Mouse (Mus musculus) heart, embryonic 16.5 days (tissue): ENCODE results near the gene Sox5. TPM values are rescaled to one million over a fixed set of nuclear protein-coding genes. Genes with fewer than 3 reads are reported as not detected.

Experiments used
- ATAC-seq: fragments of 200-750 bp; cut with Nextera tagmentation; replicated peaks from 2 replicates; pipeline ENCODE4 v1.8.0; 2017; ENCODE audit warnings: moderate number of reproducible peaks; ENCODE audit not compliant: insufficient read depth, low FRiP score; ENCODE audit errors: extremely low read depth
- H3K27ac ChIP-seq: fragments of 300-500 bp; sonication (generic); 2 replicates; pipeline ENCODE4 v1.5.1; 2014; ENCODE audit warnings: mild to moderate bottlenecking, low read length, control low read depth, moderate library complexity
- H3K27me3 ChIP-seq: fragments of 300-500 bp; sonication (generic); 2 replicates; pipeline ENCODE4 v1.6.1; 2014; ENCODE audit warnings: low read length, mixed read lengths; ENCODE audit not compliant: control insufficient read depth, insufficient read depth
- H3K36me3 ChIP-seq: fragments of 300-500 bp; sonication (generic); 2 replicates; pipeline ENCODE4 v1.6.1; 2014; ENCODE audit not compliant: control insufficient read depth, insufficient read depth
- H3K4me1 ChIP-seq: fragments of 300-500 bp; sonication (generic); 2 replicates; pipeline ENCODE4 v1.6.1; 2014; ENCODE audit warnings: low read length, mixed read lengths; ENCODE audit not compliant: control insufficient read depth, insufficient read depth
- H3K4me2 ChIP-seq: fragments of 300-500 bp; sonication (generic); 2 replicates; pipeline ENCODE4 v1.6.1; 2014; ENCODE audit warnings: low read depth, mild to moderate bottlenecking, control low read depth, low read length
- H3K4me3 ChIP-seq: fragments of 300-500 bp; sonication (generic); 2 replicates; pipeline ENCODE4 v1.5.1; 2014; ENCODE audit warnings: mild to moderate bottlenecking, control low read depth, low read length
- H3K9ac ChIP-seq: fragments of 300-500 bp; sonication (generic); 2 replicates; pipeline ENCODE4 v1.6.1; 2014; ENCODE audit warnings: low read length, control low read depth
- H3K9me3 ChIP-seq: fragments of 300-500 bp; sonication (generic); replicated peaks from 2 replicates; pipeline ENCODE4 v1.6.1; 2016; ENCODE audit warnings: low read length; ENCODE audit not compliant: control insufficient read depth
- WGBS: fragments of 180-500 bp; shearing (Covaris S2); extraction: QIAGEN DNeasy Blood & Tissue Kit; methylation state at CpG from one replicate; pipeline ENCODE4 v1.1.7; 2014; 5-methylcytosine and 5-hydroxymethylcytosine counted together
- polyA plus RNA-seq: library from polyadenylated mRNA; unstranded; fragments of >200 nt; fragmentation: Nextera tagmentation; extraction: Ambion mirVana; gene quantifications from 2 replicates; pipeline ENCODE4 v1.2.1, GENCODE M21; 2015

Sox5 gene
- polyA plus RNA-seq, 1 experiment from 2014 or later, result 8.8 TPM

- Histone ChIP-seq H3K9ac (no peak overlapping the region), H3K9me3 (no peaks in the 10 kb centered on the region), H3K4me3 (no peak overlapping the region), H3K27me3 (no peaks in the 10 kb centered on the region), H3K27ac (no peak overlapping the region), H3K4me1 (no peaks in the 10 kb centered on the region), H3K36me3 (no peaks in the 10 kb centered on the region), H3K4me2 (no peak overlapping the region)
- ATAC-seq, result no peak
- 81% methylated on average over 5 of the region's 5 CpGs for WGBS
Measured at GRCm38 (mm10) chr6:144176674-144177073, 605.1 kb downstream of the Sox5 start.

GRCm38 (mm10) chr6:144175590-144175989, 606.2 kb downstream of the Sox5 start:
- ATAC-seq, result no peak
- H3K27ac ChIP-seq, result no peak overlapping the region
- H3K4me2 ChIP-seq, result no peak overlapping the region
- no peak overlapping the region for H3K9ac ChIP-seq
- H3K27me3 ChIP-seq, result no peaks in the 10 kb centered on the region
- H3K36me3 ChIP-seq, result no peaks in the 10 kb centered on the region
- no peaks in the 10 kb centered on the region for H3K4me1 ChIP-seq
- H3K9me3 ChIP-seq, result no peaks in the 10 kb centered on the region
- no peak overlapping the region for H3K4me3 ChIP-seq
- WGBS, result 81% methylated on average over 3 of the region's 3 CpGs

GRCm38 (mm10) chr6:144170541-144170940, 611.2 kb downstream of the Sox5 start:
- H3K4me2 ChIP-seq, result no peak overlapping the region
- no peaks in the 10 kb centered on the region for H3K4me1 ChIP-seq
- H3K27ac ChIP-seq, result no peak overlapping the region
- no peak for ATAC-seq
- H3K9me3 ChIP-seq, result no peaks in the 10 kb centered on the region
- no peak overlapping the region for H3K4me3 ChIP-seq
- no peak overlapping the region for H3K9ac ChIP-seq
- H3K36me3 ChIP-seq, result no peaks in the 10 kb centered on the region
- WGBS, result 75% methylated on average over 4 of the region's 4 CpGs
- no peaks in the 10 kb centered on the region for H3K27me3 ChIP-seq

- ATAC-seq, result no peak
- Histone ChIP-seq H3K9me3 (no peaks in the 10 kb centered on the region), H3K27me3 (no peaks in the 10 kb centered on the region), H3K4me2 (no peak overlapping the region), H3K9ac (no peak overlapping the region), H3K4me1 (no peaks in the 10 kb centered on the region), H3K27ac (no peak overlapping the region), H3K4me3 (no peak overlapping the region), H3K36me3 (no peaks in the 10 kb centered on the region)
- WGBS, result 62% methylated on average over 4 of the region's 4 CpGs
Measured at GRCm38 (mm10) chr6:144169791-144170190, 612.0 kb downstream of the Sox5 start.

GRCm38 (mm10) chr6:144168696-144169476, 612.9 kb downstream of the Sox5 start:
- H3K9me3 ChIP-seq, result no peaks in the 10 kb centered on the region
- H3K4me3 ChIP-seq, result no peak overlapping the region
- no peak overlapping the region for H3K4me2 ChIP-seq
- WGBS, result 70% methylated on average over 12 of the region's 12 CpGs
- ATAC-seq, result no peak
- no peaks in the 10 kb centered on the region for H3K27me3 ChIP-seq
- H3K9ac ChIP-seq, result no peak overlapping the region
- H3K27ac ChIP-seq, result no peak overlapping the region
- no peaks in the 10 kb centered on the region for H3K36me3 ChIP-seq
- H3K4me1 ChIP-seq, result no peaks in the 10 kb centered on the region

GRCm38 (mm10) chr6:144167058-144167457, 614.7 kb downstream of the Sox5 start:
- no peak for ATAC-seq
- H3K27me3 ChIP-seq, result no peaks in the 10 kb centered on the region
- no peak overlapping the region for H3K27ac ChIP-seq
- WGBS, result 93% methylated on average over 7 of the region's 7 CpGs
- H3K4me1 ChIP-seq, result no peaks in the 10 kb centered on the region
- no peaks in the 10 kb centered on the region for H3K36me3 ChIP-seq
- no peak overlapping the region for H3K9ac ChIP-seq
- no peak overlapping the region for H3K4me3 ChIP-seq
- no peaks in the 10 kb centered on the region for H3K9me3 ChIP-seq
- no peak overlapping the region for H3K4me2 ChIP-seq

- no peak for ATAC-seq
- H3K36me3 ChIP-seq, result no peaks in the 10 kb centered on the region
- no peak overlapping the region for H3K4me2 ChIP-seq
- H3K4me3 ChIP-seq, result no peak overlapping the region
- no peak overlapping the region for H3K9ac ChIP-seq
- H3K27me3 ChIP-seq, result no peaks in the 10 kb centered on the region
- no peaks in the 10 kb centered on the region for H3K9me3 ChIP-seq
- H3K4me1 ChIP-seq, result no peaks in the 10 kb centered on the region
- WGBS, result 76% methylated on average over 8 of the region's 8 CpGs
- H3K27ac ChIP-seq, result no peak overlapping the region
Measured at GRCm38 (mm10) chr6:144166651-144167050, 615.1 kb downstream of the Sox5 start.

- Histone ChIP-seq H3K36me3 (no peaks in the 10 kb centered on the region), H3K9ac (no peak overlapping the region), H3K9me3 (no peaks in the 10 kb centered on the region), H3K4me3 (no peak overlapping the region), H3K4me2 (no peak overlapping the region), H3K27ac (no peak overlapping the region), H3K27me3 (no peaks in the 10 kb centered on the region), H3K4me1 (no peaks in the 10 kb centered on the region)
- ATAC-seq, result no peak; the same call in 1 of the 2 replicates
- WGBS, result 42% methylated on average over 8 of the region's 8 CpGs
Measured at GRCm38 (mm10) chr6:144166104-144166503, 615.7 kb downstream of the Sox5 start.

- no peaks in the 10 kb centered on the region for H3K4me1 ChIP-seq
- ATAC-seq, result no peak
- H3K4me3 ChIP-seq, result no peak overlapping the region
- WGBS, result 84% methylated on average over 9 of the region's 9 CpGs
- no peaks in the 10 kb centered on the region for H3K9me3 ChIP-seq
- no peak overlapping the region for H3K9ac ChIP-seq
- H3K27ac ChIP-seq, result no peak overlapping the region
- no peak overlapping the region for H3K4me2 ChIP-seq
- no peaks in the 10 kb centered on the region for H3K27me3 ChIP-seq
- no peaks in the 10 kb centered on the region for H3K36me3 ChIP-seq
Measured at GRCm38 (mm10) chr6:144163501-144163900, 618.3 kb downstream of the Sox5 start.
